Mouse (Mus musculus): ENCODE results near the gene Tspan14.

GRCm38 (mm10) chr14:40935481-40935880 lies 31.1 kb downstream of the Tspan14 start:
- TF ChIP-seq CTCF (IDR thresholded peaks at IDR 0.05; ENCODE audit: borderline replicate concordance, control insufficient read depth, extremely low read depth, insufficient read depth, low read length, poor library complexity) (no peak), POLR2A (IDR thresholded peaks at IDR 0.05; ENCODE audit: control insufficient read depth, extremely low read depth, insufficient read depth, low read length, poor library complexity) (no peak)
